Mouse (Mus musculus) midbrain, embryonic 14.5 days (tissue): ENCODE data around the gene Rbm42. TPM values are rescaled to one million over a fixed set of nuclear protein-coding genes. Genes with fewer than 3 reads are reported as not detected.

Experiments
- ATAC-seq: fragments of 200-750 bp; cut with Nextera tagmentation; 2 replicates; pipeline ENCODE4 v1.8.0; 2017; ENCODE audit warnings: moderate number of reproducible peaks, moderate library complexity; ENCODE audit not compliant: low FRiP score, low TSS enrichment
- DNase-seq: peaks from one replicate; pipeline ENCODE4 v3.0.0-alpha.2; 2015
- H3K27ac ChIP-seq: fragments of 300-500 bp; sonication (generic); replicated peaks from 2 replicates; pipeline ENCODE4 v1.5.1; 2014; ENCODE audit warnings: mild to moderate bottlenecking, low read depth, low read length, moderate library complexity
- H3K27me3 ChIP-seq: fragments of 300-500 bp; sonication (generic); 2 replicates; pipeline ENCODE4 v1.6.1; 2014; ENCODE audit warnings: low read length, control low read depth, mixed read lengths; ENCODE audit not compliant: control insufficient read depth, insufficient read depth
- H3K36me3 ChIP-seq: fragments of 300-500 bp; sonication (generic); 2 replicates; pipeline ENCODE4 v1.6.1; 2014; ENCODE audit warnings: low read length, control low read depth; ENCODE audit not compliant: control insufficient read depth, insufficient read depth
- H3K4me1 ChIP-seq: fragments of 300-500 bp; sonication (generic); 2 replicates; pipeline ENCODE4 v1.6.1; 2014; ENCODE audit warnings: mild to moderate bottlenecking, antibody characterized with exemption, low read length, control low read depth; ENCODE audit not compliant: control insufficient read depth, insufficient read depth
- H3K4me2 ChIP-seq: fragments of 300-500 bp; sonication (generic); 2 replicates; pipeline ENCODE4 v1.6.1; 2014; ENCODE audit warnings: mild to moderate bottlenecking, low read length, moderate library complexity
- H3K4me3 ChIP-seq: fragments of 300-500 bp; sonication (generic); replicated peaks from 2 replicates; pipeline ENCODE4 v1.5.1; 2014; ENCODE audit warnings: low read depth, low read length
- H3K9ac ChIP-seq: fragments of 300-500 bp; sonication (generic); replicated peaks from 2 replicates; pipeline ENCODE4 v1.6.1; 2014; ENCODE audit warnings: mild to moderate bottlenecking, low read length, moderate library complexity
- H3K9me3 ChIP-seq: fragments of 300-500 bp; sonication (generic); 2 replicates; pipeline ENCODE4 v1.6.1; 2016; ENCODE audit warnings: low read length, control low read depth, mixed read lengths; ENCODE audit not compliant: control insufficient read depth
- whole genome bisulfite sequencing: fragments of 180-500 bp; shearing (Covaris S2); extraction: QIAGEN DNeasy Blood & Tissue Kit; methylation state at CpG from one replicate; pipeline ENCODE4 v1.1.7; 2014; 5-methylcytosine and 5-hydroxymethylcytosine counted together
- polyA plus RNA-seq: library from polyadenylated mRNA; unstranded; fragments of >200 nt; fragmentation: Nextera tagmentation; extraction: Ambion mirVana; gene quantifications from 2 replicates; pipeline ENCODE4 v1.2.1, GENCODE M21; 2014

Rbm42 gene
- polyA plus RNA-seq, 1 experiment from 2014 or later: 126 TPM

DNA sequence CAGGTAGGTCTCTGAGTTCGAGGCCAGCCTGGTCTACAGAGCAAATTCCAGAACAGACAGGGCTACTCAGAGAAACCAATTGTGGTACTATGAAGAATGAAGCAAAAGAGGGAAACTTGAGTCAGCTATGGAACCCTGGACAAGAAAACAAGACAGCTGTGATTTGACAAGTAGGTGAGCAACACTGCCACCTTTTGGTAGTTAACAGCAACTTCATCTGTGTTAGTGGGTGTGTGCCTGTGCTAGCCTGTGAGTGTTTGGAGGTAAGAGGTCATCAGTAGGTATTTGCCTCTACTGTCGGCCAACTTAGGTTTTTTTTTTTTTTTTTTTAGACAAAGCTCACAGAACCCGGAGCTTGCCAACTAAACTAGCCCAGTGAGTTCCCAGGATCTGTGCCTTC lies 19.1 kb upstream of the Rbm42 start:
- Histone ChIP-seq H3K9me3 (no peaks in the 10 kb centered on the region), H3K9ac (no peak overlapping the region), H3K4me3 (no peak overlapping the region), H3K4me1 (peaks cover 6% of the 10 kb centered on the region; the same call in 1 of the 2 replicates), H3K4me2 (no peak overlapping the region), H3K36me3 (no peaks in the 10 kb centered on the region), H3K27me3 (no peaks in the 10 kb centered on the region), H3K27ac (no peak overlapping the region)
- DNase-seq: peak; percentile 19
- 39% methylated on average over 3 of the region's 3 CpGs for WGBS
- ATAC-seq: no peak

- H3K9ac ChIP-seq: peak overlapping the region; percentile 73
- H3K27me3 ChIP-seq: no peaks in the 10 kb centered on the region
- peaks cover 6% of the 10 kb centered on the region; the same call in 1 of the 2 replicates for H3K4me1 ChIP-seq
- no peaks in the 10 kb centered on the region for H3K9me3 ChIP-seq
- peak overlapping the region; percentile 78 for H3K27ac ChIP-seq
- ATAC-seq (no peak; the same call in 1 of the 2 replicates), DNase-seq (peak; percentile 50)
- peak overlapping the region; percentile 86 for H3K4me2 ChIP-seq
- peak overlapping the region; percentile 56 for H3K4me3 ChIP-seq
- peaks cover 6% of the 10 kb centered on the region for H3K36me3 ChIP-seq
- 3% methylated on average over 11 of the region's 11 CpGs for WGBS
Measured at GRCm38 (mm10) chr7:30665321-30665720, 15.2 kb upstream of the Rbm42 start.

DNA sequence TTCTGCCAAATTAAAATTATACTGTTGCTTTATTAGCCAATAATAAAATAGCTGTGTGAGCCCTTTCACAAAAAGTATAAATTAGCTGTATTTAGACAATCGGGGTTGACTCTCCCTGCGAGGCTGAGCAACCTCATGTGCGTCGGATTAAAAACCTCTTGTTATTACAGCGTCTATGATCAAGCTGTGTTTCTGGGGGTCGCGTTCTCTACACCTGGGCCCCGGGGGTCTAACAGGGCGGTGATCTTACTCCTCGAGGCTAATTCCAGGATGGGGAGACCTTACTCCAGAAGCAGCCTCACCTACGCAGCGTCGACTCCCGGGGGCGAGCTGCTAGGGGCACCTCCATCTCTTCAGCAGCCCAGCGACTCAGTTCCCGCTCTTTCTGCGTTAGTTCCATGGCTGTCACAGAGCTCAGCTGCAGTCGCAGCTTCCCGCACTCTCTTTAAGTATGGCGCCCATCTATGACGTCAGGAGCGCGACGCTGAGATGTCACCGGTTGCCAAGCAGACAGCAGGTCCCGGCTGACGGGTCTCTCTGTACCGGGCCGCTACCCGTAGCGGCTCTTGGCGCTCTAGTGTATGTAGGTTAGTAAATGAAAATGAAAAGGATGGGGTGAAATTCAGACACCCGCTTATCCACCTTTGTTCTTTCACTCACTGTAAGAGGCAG lies 14.5 kb upstream of the Rbm42 start, which contains the start of gene Haus5:
TSS of gene Haus5 (minus strand) at position 466 of the 672 bp plus-strand sequence.
- whole genome bisulfite sequencing: under 1% methylated on average over 34 of the region's 34 CpGs
- DNase-seq (peak; percentile 98), ATAC-seq (peak; percentile 92)
- Histone ChIP-seq H3K27ac (peak within 1 kb of the TSS; percentile 78), H3K4me3 (peak within 1 kb of the TSS; percentile 56), H3K4me2 (peak within 1 kb of the TSS; percentile 86), H3K9me3 (no peaks in the 10 kb centered on the region), H3K9ac (peak within 1 kb of the TSS; percentile 73), H3K27me3 (no peaks in the 10 kb centered on the region), H3K36me3 (peaks cover 12% of the 10 kb centered on the region), H3K4me1 (peaks cover 6% of the 10 kb centered on the region; the same call in 1 of the 2 replicates)

DNA sequence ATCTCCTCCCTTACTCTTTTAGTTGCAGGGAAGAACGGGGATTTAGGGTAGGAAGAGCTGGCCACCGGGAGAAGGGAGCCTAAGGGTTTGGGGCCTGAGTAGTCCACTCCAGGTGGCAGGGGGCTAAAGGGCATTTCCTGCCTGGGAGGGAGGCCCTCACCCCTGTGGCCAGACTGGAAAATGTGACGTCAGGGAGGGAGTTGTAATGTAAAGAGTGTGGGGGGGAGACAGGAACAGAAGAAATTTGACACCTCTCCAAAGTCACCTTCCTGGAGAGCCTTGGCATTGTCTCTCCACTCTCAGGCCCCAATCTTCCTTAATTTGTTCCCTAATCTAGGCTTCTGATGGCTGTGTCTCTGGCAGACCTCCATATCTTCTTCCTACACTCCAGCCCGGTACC lies 11.0 kb downstream of the Rbm42 start:
- no peak for DNase-seq
- H3K36me3 ChIP-seq: peaks cover 43% of the 10 kb centered on the region
- no peaks in the 10 kb centered on the region for H3K9me3 ChIP-seq
- H3K9ac ChIP-seq: no peak overlapping the region
- H3K4me3 ChIP-seq: no peak overlapping the region
- WGBS: 23% methylated on average over 4 of the region's 4 CpGs
- peaks cover 23% of the 10 kb centered on the region for H3K27me3 ChIP-seq
- ATAC-seq: no peak
- 0 out of 2 replicates have a peak, but pooled peaks cover 5% of the 10 kb centered on the region for H3K4me1 ChIP-seq
- H3K27ac ChIP-seq: no peak overlapping the region
- H3K4me2 ChIP-seq: no peak overlapping the region

DNA sequence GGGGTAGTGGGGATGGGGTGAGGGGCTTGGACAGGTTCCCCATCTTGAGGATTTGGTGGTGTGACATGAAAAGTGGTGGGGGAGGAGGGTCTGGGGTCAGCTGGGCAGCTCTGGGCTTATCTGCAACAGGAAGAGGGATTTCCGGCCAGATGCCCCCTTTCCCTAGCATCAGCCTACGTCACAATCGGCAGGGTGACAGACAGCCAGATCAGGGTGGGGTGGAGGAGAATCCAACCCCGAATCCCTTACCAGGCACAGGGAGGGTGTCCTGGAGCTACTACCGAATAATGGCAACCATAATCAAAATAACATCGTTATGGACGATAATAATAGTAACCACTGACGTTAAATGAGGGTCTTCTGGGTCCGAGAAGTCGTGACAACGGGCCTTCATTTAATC lies 13.7 kb downstream of the Rbm42 start:
- 28% methylated on average over 11 of the region's 11 CpGs for WGBS
- no peak overlapping the region for H3K4me3 ChIP-seq
- no peak overlapping the region for H3K9ac ChIP-seq
- no peak overlapping the region for H3K27ac ChIP-seq
- H3K4me1 ChIP-seq: 0 out of 2 replicates have a peak, but pooled peaks cover 5% of the 10 kb centered on the region
- H3K4me2 ChIP-seq: no peak overlapping the region
- no peaks in the 10 kb centered on the region for H3K9me3 ChIP-seq
- H3K27me3 ChIP-seq: peaks cover 46% of the 10 kb centered on the region
- DNase-seq: no peak
- no peak for ATAC-seq
- peaks cover 16% of the 10 kb centered on the region for H3K36me3 ChIP-seq

DNA sequence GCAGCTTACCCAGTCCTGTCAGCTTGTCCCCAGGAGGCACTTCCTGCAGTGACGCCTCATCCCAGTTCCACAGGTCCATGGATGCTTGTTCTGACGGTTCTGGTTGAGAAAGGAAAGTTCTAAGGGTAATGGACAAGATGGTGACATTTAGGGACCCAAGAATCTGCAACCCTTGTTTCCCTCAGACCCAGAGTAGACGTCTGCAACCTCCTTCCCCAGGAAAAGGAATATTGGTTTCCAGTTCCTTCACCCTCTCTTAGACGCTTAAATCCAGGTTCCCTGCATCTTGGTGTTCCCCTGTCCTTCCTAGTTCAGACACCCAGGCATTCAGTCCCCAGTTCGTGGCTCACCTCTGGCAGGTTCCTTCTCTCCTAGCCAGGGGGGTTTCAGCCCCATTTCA lies 14.4 kb downstream of the Rbm42 start, which contains the start of gene Etv2:
TSS of gene Etv2 (minus strand) at position 101 of the 400 bp plus-strand sequence.
- H3K27ac ChIP-seq: no peak within 1 kb of the TSS
- 3% methylated on average over 5 of the region's 5 CpGs for WGBS
- peak within 1 kb of the TSS; percentile 13 for H3K4me3 ChIP-seq
- H3K9me3 ChIP-seq: no peaks in the 10 kb centered on the region
- H3K27me3 ChIP-seq: peaks cover 46% of the 10 kb centered on the region
- no peak for ATAC-seq
- peak within 1 kb of the TSS; percentile 10; the same call in 1 of the 2 replicates for H3K4me2 ChIP-seq
- H3K4me1 ChIP-seq: 0 out of 2 replicates have a peak, but pooled peaks cover 5% of the 10 kb centered on the region
- no peak within 1 kb of the TSS for H3K9ac ChIP-seq
- DNase-seq: no peak
- peaks cover 9% of the 10 kb centered on the region for H3K36me3 ChIP-seq

DNA sequence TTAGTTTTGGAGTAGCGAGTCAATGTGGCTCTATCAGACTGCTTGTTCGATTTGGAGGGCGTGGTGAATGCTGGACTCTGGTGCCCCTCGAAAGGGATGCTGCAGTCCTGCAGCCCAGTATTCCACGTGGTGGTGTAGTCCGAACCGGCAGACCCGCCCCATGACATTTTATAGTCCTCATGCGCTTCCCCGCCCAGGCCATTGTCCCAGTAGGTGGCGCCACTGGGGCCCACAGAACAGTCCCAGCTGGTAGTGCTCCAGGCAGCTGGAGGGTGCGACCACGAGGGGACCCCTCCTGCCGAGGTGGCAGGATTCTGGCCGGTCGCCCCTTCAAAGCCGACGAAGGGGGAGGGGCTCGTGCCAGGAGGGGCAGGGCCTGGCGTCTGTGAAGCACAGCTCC lies 15.5 kb downstream of the Rbm42 start:
- peak overlapping the region; percentile 10; the same call in 1 of the 2 replicates for H3K4me2 ChIP-seq
- ATAC-seq: peak; percentile 50; the same call in 1 of the 2 replicates

DNA sequence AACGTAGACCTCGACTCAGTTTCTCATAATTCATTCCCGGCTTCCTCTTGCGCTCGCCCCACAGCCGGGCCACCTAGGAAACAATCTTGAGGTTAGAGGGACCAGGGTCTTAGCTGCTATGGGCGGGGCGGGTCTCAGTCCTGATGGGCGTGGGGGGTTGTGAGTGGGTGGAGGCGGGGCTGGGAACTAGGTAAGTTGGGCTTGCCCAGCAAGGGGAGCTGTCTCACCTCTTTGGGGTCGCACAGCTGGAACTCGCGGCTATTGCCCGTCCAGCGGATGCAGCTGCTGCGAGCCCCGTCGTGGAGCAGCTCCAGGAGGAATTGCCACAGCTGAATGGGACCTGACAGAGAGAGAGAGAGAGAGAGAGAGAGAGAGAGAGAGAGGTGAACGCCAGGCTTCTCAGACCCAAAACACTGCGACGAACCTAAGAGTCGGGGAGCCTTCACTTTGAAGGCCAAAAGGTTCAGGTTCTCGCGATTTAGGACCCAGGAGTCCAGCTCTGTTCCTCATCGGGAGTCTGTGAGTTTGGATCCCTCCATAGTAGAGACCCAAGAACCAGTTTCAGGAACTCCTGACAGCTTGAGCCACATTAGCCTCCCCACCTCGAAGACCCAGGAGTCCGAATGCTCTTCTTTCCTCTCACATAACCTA lies 16.2 kb downstream of the Rbm42 start:
- Histone ChIP-seq H3K27me3 (peaks cover 46% of the 10 kb centered on the region), H3K4me3 (no peak overlapping the region), H3K27ac (no peak overlapping the region), H3K4me1 (0 out of 2 replicates have a peak, but pooled peaks cover 5% of the 10 kb centered on the region), H3K9me3 (no peaks in the 10 kb centered on the region), H3K9ac (no peak overlapping the region), H3K4me2 (no peak overlapping the region), H3K36me3 (no peaks in the 10 kb centered on the region)
- 5% methylated on average over 27 of the region's 27 CpGs for WGBS
- ATAC-seq (no peak), DNase-seq (no peak)

More for the DNA sequence above, 15.5 kb downstream of the Rbm42 start:
- peak; percentile 64 for DNase-seq
- Histone ChIP-seq H3K36me3 (no peaks in the 10 kb centered on the region), H3K4me3 (peak overlapping the region; percentile 13), H3K27ac (no peak overlapping the region), H3K9me3 (no peaks in the 10 kb centered on the region), H3K27me3 (peaks cover 46% of the 10 kb centered on the region), H3K4me1 (0 out of 2 replicates have a peak, but pooled peaks cover 5% of the 10 kb centered on the region), H3K9ac (no peak overlapping the region)
- WGBS: under 1% methylated on average over 20 of the region's 20 CpGs
